Mouse (Mus musculus) CH12.LX (cell line): ENCODE measurements at regions not wholly inside any gene's neighbourhood (a gene's known extent, or its start where the extent isn't known, plus 50 kb on each side); places are given as distances from the start of the nearest gene placed in this dataset.

Experiments
- DNase-seq: peaks from one replicate; pipeline ENCODE4 v3.0.0-alpha.2; 2013; ENCODE audit errors: extremely low read depth
- H3K27ac ChIP-seq: 2 replicates; pipeline ENCODE4 v1.5.1; 2012; ENCODE audit warnings: low read depth, mild to moderate bottlenecking, control low read depth, moderate library complexity; ENCODE audit not compliant: insufficient read depth
- H3K27me3 ChIP-seq: replicated peaks from 2 replicates; pipeline ENCODE3; 2012; ENCODE audit warnings: inconsistent platforms
- H3K36me3 ChIP-seq, 2 experiments: replicated peaks in 1 of 2; 2 replicates each; pipeline versions ENCODE3 to v1.6.1; 2012; ENCODE audit warnings: inconsistent platforms in 1 of 2, low read length in 1 of 2, mild to moderate bottlenecking in 1 of 2, mixed read lengths in 1 of 2, moderate library complexity in 1 of 2; ENCODE audit not compliant: control insufficient read depth in 1 of 2, insufficient read depth in 1 of 2
- H3K4me1 ChIP-seq, 2 experiments: 2 replicates each; pipeline ENCODE4 v1.6.1; 2012; ENCODE audit warnings: inconsistent platforms in 1 of 2, moderate library complexity in 1 of 2; ENCODE audit not compliant: insufficient read depth in 2 of 2, control insufficient read depth in 1 of 2
- H3K4me2 ChIP-seq: 2 replicates; pipeline ENCODE4 v1.6.1; 2012; ENCODE audit warnings: low read depth, mild to moderate bottlenecking, control low read depth; ENCODE audit not compliant: poor library complexity, insufficient read depth, severe bottlenecking
- H3K4me3 ChIP-seq, 3 experiments: fragments of 150-350 bp in 1 of 3; sonication (generic) in 1 of 3; replicated peaks in 1 of 3; 2 replicates each; pipeline versions ENCODE3 to v1.5.1; 2011 to 2012; ENCODE audit warnings: low read depth in 2 of 3, low read length in 2 of 3, mild to moderate bottlenecking in 2 of 3, moderate library complexity in 2 of 3, control low read depth in 1 of 3, improper control_type of control experiment in 1 of 3, inconsistent platforms in 1 of 3, mixed read lengths in 1 of 3; ENCODE audit not compliant: poor library complexity in 1 of 3
- H3K79me2 ChIP-seq: replicated peaks from 2 replicates; pipeline ENCODE4 v1.6.1; 2012; ENCODE audit warnings: mild to moderate bottlenecking, moderate library complexity; ENCODE audit not compliant: control insufficient read depth, poor library complexity, insufficient read depth, severe bottlenecking; ENCODE audit errors: extremely low read depth
- H3K9ac ChIP-seq: 2 replicates; pipeline ENCODE4 v1.6.1; 2012; ENCODE audit warnings: low read depth, mild to moderate bottlenecking, control low read depth, moderate library complexity; ENCODE audit not compliant: insufficient read depth
- H3K9me3 ChIP-seq: replicated peaks from 2 replicates; pipeline ENCODE3; 2012; ENCODE audit warnings: low read length, inconsistent platforms, mixed read lengths
- BHLHE40 ChIP-seq: IDR thresholded peaks from 2 replicates; pipeline ENCODE4 v1.6.1; 2011; ENCODE audit warnings: mild to moderate bottlenecking, low read depth, low read length, improper control_type of control experiment
- CHD1 ChIP-seq: IDR thresholded peaks from 2 replicates; pipeline ENCODE4 v1.6.1; 2012; ENCODE audit warnings: low read depth, low read length, improper control_type of control experiment, inconsistent platforms
- ELF1 ChIP-seq: IDR thresholded peaks from 2 replicates; pipeline ENCODE4 v1.6.1; 2014; ENCODE audit warnings: low read depth, mild to moderate bottlenecking, inconsistent platforms, low read length, improper control_type of control experiment
- EP300 ChIP-seq: IDR thresholded peaks from 2 replicates; pipeline ENCODE4 v1.6.1; 2011; ENCODE audit warnings: low read length, improper control_type of control experiment
- ETS1 ChIP-seq: conservative IDR thresholded peaks from 2 replicates; pipeline ENCODE4 v1.6.1; 2012; ENCODE audit warnings: low read depth, mild to moderate bottlenecking, inconsistent platforms, low read length, improper control_type of control experiment, moderate library complexity
- GABPA ChIP-seq: IDR thresholded peaks from 2 replicates; pipeline ENCODE4 v1.6.1; 2012; ENCODE audit warnings: low read depth, low read length, improper control_type of control experiment, inconsistent platforms; ENCODE audit not compliant: insufficient replicate concordance
- HCFC1 ChIP-seq: IDR thresholded peaks from 2 replicates; pipeline ENCODE4 v1.6.1; 2012; ENCODE audit warnings: low read depth, mild to moderate bottlenecking, inconsistent platforms, low read length, improper control_type of control experiment
- IRF4 ChIP-seq: IDR thresholded peaks from 2 replicates; pipeline ENCODE4 v1.6.1; 2014; ENCODE audit warnings: low read depth, mild to moderate bottlenecking, inconsistent platforms, low read length, improper control_type of control experiment
- MAFK ChIP-seq: IDR thresholded peaks from 2 replicates; pipeline ENCODE4 v1.6.1; 2011; ENCODE audit warnings: low read length, improper control_type of control experiment; ENCODE audit not compliant: insufficient replicate concordance
- MAZ ChIP-seq: IDR thresholded peaks from 2 replicates; pipeline ENCODE4 v1.6.1; 2012; ENCODE audit warnings: low read depth, mild to moderate bottlenecking, inconsistent platforms, low read length, improper control_type of control experiment, moderate library complexity
- MEF2A ChIP-seq: IDR thresholded peaks from 2 replicates; pipeline ENCODE4 v1.6.1; 2014; ENCODE audit warnings: low read depth, mild to moderate bottlenecking, inconsistent platforms, low read length, improper control_type of control experiment, borderline replicate concordance
- MXI1 ChIP-seq: IDR thresholded peaks from 2 replicates; pipeline ENCODE4 v1.6.1; 2011; ENCODE audit warnings: mild to moderate bottlenecking, low read depth, low read length, improper control_type of control experiment
- NELFE ChIP-seq: IDR thresholded peaks from 2 replicates; pipeline ENCODE4 v1.6.1; 2011; ENCODE audit warnings: low read depth, low read length, improper control_type of control experiment
- PAX5 ChIP-seq: IDR thresholded peaks from 2 replicates; pipeline ENCODE4 v1.6.1; 2012; ENCODE audit warnings: low read length, inconsistent platforms, mixed read lengths
- POLR2A ChIP-seq: IDR thresholded peaks from 2 replicates; pipeline ENCODE4 v1.6.1; 2011; ENCODE audit warnings: low read depth, mild to moderate bottlenecking, improper control_type of control experiment, low read length
- POLR2AphosphoS2 ChIP-seq: IDR thresholded peaks from 2 replicates; pipeline ENCODE4 v1.6.1; 2011; ENCODE audit warnings: low read depth, low read length, improper control_type of control experiment
- SIN3A ChIP-seq: IDR thresholded peaks from 2 replicates; pipeline ENCODE4 v1.6.1; 2012; ENCODE audit warnings: low read length, improper control_type of control experiment, inconsistent platforms
- ZC3H11A ChIP-seq: IDR thresholded peaks from 2 replicates; pipeline ENCODE4 v1.6.1; 2012; ENCODE audit warnings: low read depth, mild to moderate bottlenecking, inconsistent platforms, low read length, improper control_type of control experiment
- dilution Hi-C: fragments of 300-500 bp; cut with MboI; formaldehyde crosslinking; loops from 2 replicates; pipeline ENCODE4 v1.14.3; 2020; ENCODE audit warnings: low sequenced_read_pairs; ENCODE audit not compliant: extremely low pct_unique_long_range_greater_than_20kb, extremely low pct_ligation_motif_present
- in situ Hi-C: fragments of 300-500 bp; cut with MboI; formaldehyde crosslinking; loops from 3 replicates; pipeline ENCODE4 v1.14.3; 2019; ENCODE audit warnings: low sequenced_read_pairs, low pct_ligation_motif_present, low pct_unique_long_range_greater_than_20kb, mixed read lengths

GRCm38 (mm10) chr3:143738676-143739075 is 466.3 kb downstream of the Lmo4 start:
- Histone ChIP-seq H3K4me1 (peaks cover 0 to 5% of the 10 kb centered on the region in 2 experiments; a peak in 1 of 4 replicates), H3K9me3 (no peaks in the 10 kb centered on the region), H3K79me2 (no peaks in the 10 kb centered on the region), H3K9ac (no peak overlapping the region), H3K27me3 (no peaks in the 10 kb centered on the region), H3K27ac (no peak overlapping the region), H3K4me3 (no peak overlapping the region), H3K36me3 (no peaks in the 10 kb centered on the region), H3K4me2 (no peak overlapping the region)
- in situ Hi-C loops (no loop called here), dilution Hi-C loops (no loop called here)
- no peak for TF ChIP-seq ELF1
- no peak for TF ChIP-seq MAFK
- TF ChIP-seq NELFE = no peak
- TF ChIP-seq GABPA = no peak
- TF ChIP-seq BHLHE40 = no peak
- TF ChIP-seq CHD1 = no peak
- TF ChIP-seq POLR2AphosphoS2 = no peak
- no peak for TF ChIP-seq SIN3A
- TF ChIP-seq MEF2A = no peak
- TF ChIP-seq PAX5 = no peak
- no peak for TF ChIP-seq POLR2A
- TF ChIP-seq MAZ = no peak
- no peak for TF ChIP-seq ETS1
- TF ChIP-seq ZC3H11A = no peak
- TF ChIP-seq MXI1 = no peak
- no peak for DNase-seq

GRCm38 (mm10) chr3:143737844-143738243 is 467.2 kb downstream of the Lmo4 start:
- Histone ChIP-seq H3K79me2 (no peaks in the 10 kb centered on the region), H3K36me3 (no peaks in the 10 kb centered on the region), H3K27ac (no peak overlapping the region), H3K4me1 (peaks cover 0 to 5% of the 10 kb centered on the region in 2 experiments; a peak in 1 of 4 replicates), H3K9me3 (no peaks in the 10 kb centered on the region), H3K4me3 (no peak overlapping the region), H3K27me3 (no peaks in the 10 kb centered on the region)
- in situ Hi-C loops = no loop called here
- TF ChIP-seq EP300 (no peak), HCFC1 (no peak), IRF4 (0 out of 2 replicates have a peak, but pooled peaks have one; percentile 6)
- TF ChIP-seq, all 38 proteins: peak for 1
- 0 out of 2 replicates have a peak overlapping the region, but pooled peaks have one; percentile 39 for H3K4me2 ChIP-seq
- dilution Hi-C loops = no loop called here
- DNase-seq = peak; percentile 34
- no peak overlapping the region for H3K9ac ChIP-seq
